Mouse (Mus musculus): ENCODE measurements around the gene Maf.

- TF ChIP-seq CTCF (IDR thresholded peaks at IDR 0.05; ENCODE audit: low read depth) (no peak), EP300 (IDR thresholded peaks at IDR 0.05; ENCODE audit: low read depth) (no peak)
Measured at GRCm38 (mm10) chr8:115742646-115743045, 35.1 kb upstream of the Maf start.

Data from liver, embryonic 14.5 days (tissue).